Mouse (Mus musculus): ENCODE data around the gene Slpi.

Gene Slpi

DNA sequence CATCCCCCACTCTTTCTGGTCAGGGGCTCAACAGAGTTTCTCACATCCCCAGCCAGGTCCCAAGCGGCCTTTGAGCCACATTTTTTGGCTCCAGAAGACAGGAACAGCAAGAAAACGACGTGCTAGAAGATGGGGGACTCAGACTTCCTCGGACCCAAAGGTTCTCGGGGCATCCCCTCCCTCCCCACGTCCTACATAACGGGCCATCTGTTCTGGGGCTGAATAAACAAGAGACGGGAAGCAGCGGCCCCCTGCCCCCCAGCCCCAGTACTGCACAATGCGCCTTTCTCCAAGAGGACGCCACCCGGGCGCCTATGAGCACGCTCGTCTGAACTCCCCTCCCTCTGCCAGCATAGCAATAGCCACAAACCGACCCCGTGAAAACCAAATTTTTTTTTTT is at the start of gene Slpi:
Slpi (minus strand) TSS at position 76 of the 400 bp plus-strand sequence.
- DNase-seq, result peak; percentile 41

GRCm38 (mm10) chr2:164438257-164438656 is 49.4 kb upstream of the Slpi start:
- DNase-seq, result no peak

DNA sequence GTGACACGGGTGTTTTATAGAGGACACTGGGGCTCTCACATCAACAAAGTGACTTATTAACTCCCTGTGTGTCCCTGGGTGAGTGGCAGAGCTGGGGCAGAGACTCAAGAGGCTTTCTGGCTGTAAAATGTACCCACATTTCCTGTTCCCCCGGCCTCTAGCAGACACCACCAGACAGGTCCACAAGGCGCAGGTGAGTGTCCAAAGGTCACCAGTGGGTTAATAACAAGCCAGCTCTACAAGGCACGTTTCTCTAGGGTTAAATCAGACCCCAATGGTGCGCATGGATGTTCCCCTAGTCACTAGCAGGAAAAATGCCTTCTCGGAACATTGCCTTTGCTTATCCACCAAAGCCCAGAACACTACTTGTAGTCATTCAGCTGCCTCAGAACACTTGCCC is 48.8 kb upstream of the Slpi start:
- DNase-seq, result no peak

DNA sequence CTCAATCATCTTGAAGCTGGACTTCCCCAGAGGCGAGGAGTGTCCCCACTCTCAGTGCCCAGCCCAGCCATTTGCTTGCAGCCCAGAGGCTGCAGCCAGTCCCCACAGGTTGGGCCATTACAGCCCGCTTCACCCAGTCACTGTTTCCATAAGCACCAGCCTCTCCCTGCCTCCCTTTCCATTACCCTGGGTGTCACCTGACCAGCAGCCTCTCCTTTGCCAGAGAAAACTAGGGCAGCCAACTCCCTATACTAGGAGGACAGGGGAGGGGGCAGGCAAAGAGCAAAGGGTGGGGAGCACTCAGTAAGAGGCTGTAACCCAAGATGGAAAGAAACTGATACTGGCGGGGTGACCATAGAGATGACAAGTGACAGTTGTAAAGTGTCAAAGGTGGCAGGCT is 48.1 kb upstream of the Slpi start:
- no peak for DNase-seq

DNA sequence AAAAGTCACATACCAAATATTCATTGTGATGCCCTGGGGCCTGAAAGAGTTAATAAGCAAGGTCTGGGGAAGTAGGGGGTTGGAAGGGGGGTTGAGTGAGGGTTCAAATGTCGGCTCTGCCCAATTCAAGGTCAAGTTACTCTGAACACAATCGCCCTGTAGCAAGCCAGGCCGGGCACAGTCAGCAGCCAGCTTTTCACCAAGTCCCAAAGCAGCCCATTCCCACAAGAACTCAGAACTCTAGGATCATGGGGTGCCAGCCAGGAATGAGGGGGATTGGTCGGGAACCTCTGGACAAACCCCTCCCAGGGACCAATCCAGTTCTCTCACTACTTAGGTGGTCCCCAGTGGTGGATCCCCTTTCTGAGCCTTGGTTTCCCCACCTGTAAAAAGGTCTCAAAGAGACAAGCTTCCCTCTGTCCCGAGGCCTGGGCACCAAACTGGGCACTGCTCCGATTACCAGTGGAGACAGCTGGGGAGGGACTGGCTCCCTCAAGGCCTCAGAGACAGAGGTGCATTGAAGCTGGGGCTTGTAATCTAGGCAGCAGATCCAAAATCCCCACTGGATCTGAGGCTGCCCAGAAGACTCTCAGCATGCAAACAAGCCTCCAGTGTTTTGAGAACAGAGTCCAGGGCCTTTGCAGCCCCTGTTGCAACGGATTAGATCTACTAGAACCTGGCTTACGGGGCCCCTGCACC is 47.5 kb upstream of the Slpi start:
- DNase-seq, result peak; percentile 20

- no peak for DNase-seq
These were observed 46.6 kb upstream of the Slpi start for GRCm38 (mm10) chr2:164435216-164436090.

- DNase-seq, result no peak
These were observed 45.8 kb upstream of the Slpi start for GRCm38 (mm10) chr2:164434681-164435080.

- DNase-seq, result no peak
These were observed 44.5 kb upstream of the Slpi start for GRCm38 (mm10) chr2:164433278-164433895.

DNA sequence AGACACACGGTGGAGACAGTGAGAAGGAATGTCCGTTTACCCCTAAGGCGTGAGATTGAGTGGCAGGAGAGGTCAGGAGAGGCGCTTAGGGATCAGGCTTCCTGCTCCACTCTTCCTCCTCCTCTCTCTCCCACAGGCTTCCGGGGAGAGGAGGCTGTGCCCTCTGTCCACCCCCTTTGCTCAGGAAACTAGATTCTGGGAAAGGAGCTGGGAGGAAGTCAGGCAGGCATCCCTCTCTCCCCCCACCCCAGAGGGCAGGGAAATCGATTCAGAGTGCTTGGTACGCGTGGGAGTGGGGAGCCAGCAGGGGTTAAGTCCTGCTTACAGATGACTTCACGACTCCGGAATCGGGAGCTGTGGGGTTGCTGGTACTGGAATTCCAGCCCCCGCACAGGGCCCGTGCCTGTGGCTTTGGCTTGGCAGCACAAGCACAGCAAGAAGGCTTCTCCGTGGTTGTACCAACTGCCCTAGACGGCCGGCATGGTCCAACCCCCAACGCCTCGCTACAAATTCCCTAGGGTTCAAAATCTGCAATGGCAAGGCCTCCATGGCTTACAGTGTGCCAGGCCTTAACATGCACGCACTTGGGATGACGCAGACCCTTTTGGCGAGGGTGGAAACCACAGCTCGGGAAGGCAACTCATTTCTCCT is 43.8 kb upstream of the Slpi start:
- DNase-seq, result no peak

DNA sequence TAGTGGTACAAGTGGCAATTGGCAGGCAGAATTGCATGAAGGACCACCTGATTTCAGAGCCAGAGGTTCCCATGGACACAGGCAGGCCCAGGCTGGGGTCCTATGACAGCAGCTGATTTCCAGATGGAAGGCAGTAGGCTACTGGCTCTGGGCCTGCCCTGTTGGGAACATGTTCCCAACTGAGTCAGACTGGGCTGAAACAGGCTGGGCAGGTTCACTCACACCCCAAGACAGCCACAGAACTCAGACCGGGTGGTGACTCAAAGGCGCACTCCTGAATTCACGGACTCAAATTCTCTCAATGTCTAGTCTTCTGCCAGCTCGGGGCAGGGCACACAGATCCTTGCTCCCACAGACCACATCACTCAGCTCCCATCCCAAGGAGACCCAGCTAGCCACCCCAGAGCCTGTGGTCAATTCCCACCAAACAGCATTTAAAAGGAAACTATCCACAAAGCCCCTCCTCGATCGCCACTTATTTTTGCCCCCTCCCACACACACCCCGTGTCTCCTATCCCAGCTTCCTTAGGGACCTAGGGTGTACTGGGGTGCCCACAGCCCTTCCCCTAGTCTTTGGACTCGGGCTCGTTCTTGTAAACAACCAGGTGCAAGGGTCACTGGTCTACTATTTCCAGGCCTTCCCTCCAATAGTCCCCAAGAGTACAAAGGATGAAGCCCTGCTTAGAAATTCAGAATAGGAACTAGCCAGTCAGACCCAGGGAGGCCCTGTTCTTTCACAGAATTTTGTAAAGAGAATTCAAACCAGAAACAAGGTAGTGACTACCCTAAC is 43.0 kb upstream of the Slpi start:
- DNase-seq, result no peak

DNA sequence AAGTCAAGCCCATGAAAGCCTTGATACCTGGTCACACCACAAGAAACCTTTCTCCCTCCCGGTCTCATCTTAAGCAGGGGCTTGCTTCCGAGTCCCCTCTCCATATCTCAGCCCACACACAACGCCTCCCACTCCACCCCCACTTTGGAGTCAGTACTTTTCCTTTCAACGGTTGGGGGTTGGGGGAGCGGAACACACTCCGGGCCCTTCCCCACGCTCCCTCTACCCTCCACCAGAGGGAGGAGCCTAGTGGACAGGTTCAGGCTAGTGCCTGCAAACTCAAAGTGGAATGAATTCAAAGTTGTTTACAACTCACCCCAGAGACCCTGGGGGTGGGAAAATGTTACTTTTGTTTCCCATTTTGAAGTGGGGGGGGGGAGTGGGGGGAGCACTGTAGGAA is 41.8 kb upstream of the Slpi start:
- DNase-seq, result no peak

- no peak for DNase-seq
These were observed 41.2 kb upstream of the Slpi start for GRCm38 (mm10) chr2:164429881-164430615.

DNA sequence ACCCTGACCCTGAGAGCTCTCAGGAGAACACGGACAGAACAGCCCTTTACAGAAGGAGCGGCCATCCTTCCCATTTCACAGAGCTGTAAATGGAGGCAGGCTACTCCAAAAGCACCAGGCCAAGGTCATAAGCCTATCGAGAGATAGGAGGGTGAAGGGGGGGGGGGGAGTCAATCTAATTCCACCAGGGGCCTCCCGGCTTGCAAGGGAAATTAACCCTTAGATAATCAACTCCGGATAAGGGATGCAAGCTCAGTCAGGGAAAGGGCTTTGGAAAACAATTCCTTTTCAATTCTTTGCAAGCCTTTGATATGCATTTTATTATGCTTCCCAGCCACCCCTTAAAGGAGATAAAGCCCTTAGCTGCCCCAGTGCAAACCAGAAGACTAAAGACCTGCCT is 39.6 kb upstream of the Slpi start:
- DNase-seq, result no peak

DNA sequence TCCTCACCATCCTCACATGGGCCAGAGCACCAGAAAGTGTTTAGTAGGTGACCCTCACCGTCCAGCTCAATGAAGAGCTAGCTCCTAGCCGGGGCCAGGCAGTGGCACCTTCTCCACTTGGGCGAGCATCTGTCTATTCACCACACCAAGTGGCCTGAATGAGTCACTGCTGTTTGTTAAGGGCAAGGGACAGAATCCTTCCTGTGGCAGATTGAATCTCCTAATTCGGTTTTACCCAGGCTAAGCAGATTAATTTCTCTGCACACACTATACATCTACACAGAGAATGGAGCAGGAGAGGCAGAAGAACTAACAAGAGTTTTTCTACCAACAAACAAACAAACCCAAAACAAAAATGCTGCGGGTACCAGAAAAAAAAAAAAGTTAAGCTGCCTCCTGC is 38.1 kb upstream of the Slpi start:
- no peak for DNase-seq

DNA sequence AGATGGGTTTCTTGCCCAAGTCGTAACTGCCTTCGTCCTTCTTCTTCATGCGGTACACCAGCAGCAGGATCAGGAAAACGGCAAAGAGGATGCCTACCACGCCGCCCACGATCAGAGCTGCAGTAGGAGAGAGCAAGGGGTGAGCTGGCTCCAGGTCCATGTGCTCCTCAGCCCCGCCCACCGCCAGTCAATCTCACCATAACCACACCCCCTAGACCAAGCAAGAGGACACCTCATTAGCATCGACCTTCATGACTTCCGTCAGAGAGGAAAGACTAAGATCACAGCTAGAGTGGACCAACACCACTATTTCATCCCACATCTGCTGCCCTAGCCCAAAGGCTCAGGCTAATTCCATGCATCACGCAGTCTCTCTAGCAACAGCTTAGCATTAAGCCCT is 37.2 kb upstream of the Slpi start:
- DNase-seq, result no peak

- DNase-seq, result no peak
These were observed 36.5 kb upstream of the Slpi start for GRCm38 (mm10) chr2:164425401-164425800.

GRCm38 (mm10) chr2:164424406-164424805 is 35.5 kb upstream of the Slpi start:
- DNase-seq, result no peak

GRCm38 (mm10) chr2:164423464-164423863 is 34.6 kb upstream of the Slpi start:
- peak; percentile 35 for DNase-seq

DNA sequence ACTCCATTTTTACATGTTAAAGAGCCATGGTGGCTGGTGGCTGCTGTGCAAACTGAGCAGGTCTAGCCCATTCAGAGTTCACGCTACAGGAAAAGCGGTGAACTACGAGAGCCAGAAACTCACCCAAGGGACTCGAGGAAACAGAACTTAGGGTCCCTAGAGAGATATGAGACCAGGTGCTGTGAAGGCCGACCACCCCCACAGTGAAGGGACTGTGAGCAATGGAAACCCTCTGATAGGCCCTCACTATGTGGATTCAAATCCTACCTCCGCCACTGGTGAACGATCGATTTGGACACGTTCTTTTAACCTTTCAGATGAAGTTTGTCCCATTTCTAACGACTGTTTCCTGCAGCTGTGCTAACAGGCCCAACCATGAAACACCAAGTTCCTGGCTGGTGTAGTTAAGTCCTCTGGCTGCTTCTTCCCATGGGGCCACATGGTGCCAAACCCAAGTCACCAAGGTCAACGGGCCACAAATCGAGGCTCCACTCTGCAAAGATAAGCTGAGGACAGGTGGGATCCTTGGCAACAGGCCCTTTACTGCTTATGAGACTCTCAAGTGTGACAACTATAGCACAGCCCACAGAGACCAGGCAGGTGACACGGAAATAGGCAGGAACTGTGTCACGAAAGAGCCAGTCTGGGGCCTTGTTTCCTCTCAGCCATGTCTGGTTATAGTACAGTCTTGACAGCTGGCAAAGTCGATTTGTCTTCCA is 33.9 kb upstream of the Slpi start:
- DNase-seq, result no peak

- DNase-seq, result no peak
These were observed 33.1 kb upstream of the Slpi start for GRCm38 (mm10) chr2:164421979-164422378.

DNA sequence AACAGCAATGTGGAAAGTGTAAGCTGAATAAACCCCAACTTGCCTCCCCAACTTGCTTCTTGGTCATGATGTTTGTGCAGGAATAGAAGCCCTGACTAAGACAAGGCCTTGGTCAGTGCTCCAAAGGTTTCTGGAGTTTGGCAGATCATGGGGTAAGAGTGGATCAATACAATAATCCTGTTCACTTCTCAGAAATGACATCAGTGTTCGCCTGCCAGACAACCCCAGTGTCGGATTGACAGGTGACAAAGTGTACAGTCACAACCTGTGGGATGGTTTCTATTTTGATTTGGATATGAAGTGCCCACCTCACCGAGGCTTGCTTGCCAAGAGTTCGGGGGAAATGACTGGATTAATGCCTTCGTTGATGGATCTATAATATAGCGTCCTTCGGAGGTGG is 32.4 kb upstream of the Slpi start:
- DNase-seq, result no peak

Data from right cerebral cortex, adult 18-20 months (tissue).